Mouse (Mus musculus) ES-Bruce4 (cell line): ENCODE results near the gene Fhit. TPM values are rescaled to one million over a fixed set of nuclear protein-coding genes. Genes with fewer than 3 reads are reported as not detected.

Source experiments
- H3K27ac ChIP-seq: 2 replicates; pipeline ENCODE4 v1.5.1; 2012; ENCODE audit warnings: low read length, inconsistent platforms; ENCODE audit not compliant: insufficient read depth
- H3K27me3 ChIP-seq: 2 replicates; pipeline ENCODE4 v1.6.1; 2012; ENCODE audit warnings: mild to moderate bottlenecking, low read length, inconsistent platforms; ENCODE audit not compliant: control insufficient read depth, poor library complexity, insufficient read depth, severe bottlenecking
- H3K36me3 ChIP-seq: 2 replicates; pipeline ENCODE4 v1.6.1; 2012; ENCODE audit warnings: inconsistent platforms, mild to moderate bottlenecking, low read length, moderate library complexity; ENCODE audit not compliant: control insufficient read depth, poor library complexity, insufficient read depth, severe bottlenecking
- H3K4me1 ChIP-seq: one replicate; pipeline ENCODE4 v1.8.1; 2011; ENCODE audit warnings: low read length; ENCODE audit not compliant: control insufficient read depth, insufficient read depth
- H3K4me3 ChIP-seq: 2 replicates; pipeline ENCODE4 v1.5.1; 2011; ENCODE audit warnings: low read depth, mild to moderate bottlenecking, low read length
- H3K9ac ChIP-seq: 2 replicates; pipeline ENCODE4 v1.6.1; 2012; ENCODE audit warnings: low read depth, mild to moderate bottlenecking, inconsistent platforms; ENCODE audit not compliant: poor library complexity, severe bottlenecking
- H3K9me3 ChIP-seq: replicated peaks from 2 replicates; pipeline ENCODE4 v1.6.1; 2012; ENCODE audit warnings: mild to moderate bottlenecking, low read length, inconsistent platforms; ENCODE audit not compliant: control insufficient read depth, poor library complexity, insufficient read depth, severe bottlenecking
- CTCF ChIP-seq: IDR thresholded peaks from one replicate; pipeline ENCODE4 v1.8.1; 2011; ENCODE audit warnings: low read depth, low read length
- EP300 ChIP-seq: IDR thresholded peaks from 2 replicates; pipeline ENCODE4 v1.6.1; 2011; ENCODE audit warnings: low read depth, low read length; ENCODE audit not compliant: insufficient read depth
- POLR2A ChIP-seq: IDR thresholded peaks from one replicate; pipeline ENCODE4 v1.8.1; 2011; ENCODE audit warnings: low read length; ENCODE audit not compliant: insufficient read depth
- polyA plus RNA-seq: library from polyadenylated mRNA; stranded (reverse); fragments of >200 nt; gene quantifications from 2 replicates; pipeline ENCODE4 v1.2.4, GENCODE M21; 2011; ENCODE audit warnings: low read depth; ENCODE audit not compliant: missing spikeins, insufficient read depth, insufficient read length

The Fhit gene
- polyA plus RNA-seq, 1 experiment, result not detected

- Histone ChIP-seq H3K9ac (no peak overlapping the region), H3K27ac (no peak overlapping the region), H3K9me3 (peaks cover 13% of the 10 kb centered on the region), H3K4me1 (no peaks in the 10 kb centered on the region), H3K36me3 (no peaks in the 10 kb centered on the region), H3K4me3 (no peak overlapping the region), H3K27me3 (no peaks in the 10 kb centered on the region)
- TF ChIP-seq EP300 (no peak), POLR2A (no peak), CTCF (no peak)
Observed at GRCm38 (mm10) chr14:10514026-10514425, 647.8 kb downstream of the Fhit start.

GRCm38 (mm10) chr14:10509252-10509651, 652.6 kb downstream of the Fhit start:
- Histone ChIP-seq H3K27ac (no peak overlapping the region), H3K36me3 (no peaks in the 10 kb centered on the region), H3K4me1 (no peaks in the 10 kb centered on the region), H3K27me3 (no peaks in the 10 kb centered on the region), H3K9ac (no peak overlapping the region), H3K9me3 (no peaks in the 10 kb centered on the region), H3K4me3 (no peak overlapping the region)
- TF ChIP-seq POLR2A (no peak), CTCF (no peak), EP300 (no peak)

- no peak overlapping the region for H3K4me3 ChIP-seq
- H3K27ac ChIP-seq, result no peak overlapping the region
- no peaks in the 10 kb centered on the region for H3K4me1 ChIP-seq
- no peak overlapping the region for H3K9ac ChIP-seq
- no peaks in the 10 kb centered on the region for H3K27me3 ChIP-seq
- H3K9me3 ChIP-seq, result no peaks in the 10 kb centered on the region
- TF ChIP-seq POLR2A (no peak), EP300 (no peak), CTCF (no peak)
- no peaks in the 10 kb centered on the region for H3K36me3 ChIP-seq
Observed at GRCm38 (mm10) chr14:10507560-10507959, 654.3 kb downstream of the Fhit start.

GRCm38 (mm10) chr14:10485798-10486197, 676.0 kb downstream of the Fhit start:
- Histone ChIP-seq H3K4me3 (no peak overlapping the region), H3K4me1 (no peaks in the 10 kb centered on the region), H3K9ac (no peak overlapping the region), H3K36me3 (no peaks in the 10 kb centered on the region), H3K27ac (no peak overlapping the region), H3K27me3 (no peaks in the 10 kb centered on the region; the same call in 1 of the 2 replicates), H3K9me3 (no peaks in the 10 kb centered on the region)
- TF ChIP-seq CTCF (no peak), EP300 (no peak), POLR2A (no peak)

- Histone ChIP-seq H3K9ac (no peak overlapping the region), H3K27ac (no peak overlapping the region), H3K4me1 (no peaks in the 10 kb centered on the region), H3K4me3 (no peak overlapping the region), H3K9me3 (no peaks in the 10 kb centered on the region), H3K36me3 (no peaks in the 10 kb centered on the region), H3K27me3 (no peaks in the 10 kb centered on the region; the same call in 1 of the 2 replicates)
- no peak for TF ChIP-seq POLR2A
- TF ChIP-seq CTCF, result no peak
- TF ChIP-seq EP300, result no peak
Observed at GRCm38 (mm10) chr14:10482851-10483613, 678.8 kb downstream of the Fhit start.

GRCm38 (mm10) chr14:10481370-10481769, 680.5 kb downstream of the Fhit start:
- Histone ChIP-seq H3K27me3 (no peaks in the 10 kb centered on the region; the same call in 1 of the 2 replicates), H3K9me3 (no peaks in the 10 kb centered on the region), H3K27ac (no peak overlapping the region), H3K36me3 (no peaks in the 10 kb centered on the region), H3K9ac (no peak overlapping the region), H3K4me3 (no peak overlapping the region), H3K4me1 (no peaks in the 10 kb centered on the region)
- no peak for TF ChIP-seq EP300
- TF ChIP-seq POLR2A, result no peak
- no peak for TF ChIP-seq CTCF
